Mouse (Mus musculus) cerebellum, adult 11 months (tissue): Measurements from ENCODE around the gene Gm10112.
A peak's percentile ranks its signal among the peaks of the same experiment; 100 is the strongest.

Source experiments
- DNase-seq: peaks from one replicate; pipeline ENCODE4 v3.0.0; 2022

Gm10112 gene

DNA sequence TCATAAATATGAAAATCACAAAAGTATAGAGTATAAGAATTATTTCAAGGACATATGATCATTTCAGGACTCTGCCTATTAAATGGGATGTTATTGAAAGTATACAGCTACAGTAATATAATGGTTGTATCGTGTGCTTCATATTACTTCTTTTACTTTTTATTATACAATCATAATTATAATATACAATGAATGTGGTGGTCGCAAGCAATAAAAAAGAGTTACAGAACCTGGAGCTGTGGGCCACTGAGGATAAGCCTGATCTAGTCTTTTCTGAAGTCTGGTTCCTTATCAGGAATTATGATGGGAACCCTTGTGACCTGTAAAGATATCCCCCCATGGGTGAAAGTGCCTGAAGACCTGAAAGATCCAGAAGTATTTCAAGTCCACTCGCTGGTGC is at the start of gene Gm10112:
Gm10112 (plus strand) TSS at position 301 of the 400 bp plus-strand sequence.
- no peak for DNase-seq

GRCm38 (mm10) chrX:111189574-111189973 is 21.4 kb downstream of the Gm10112 start:
- DNase-seq, result no peak

GRCm38 (mm10) chrX:111196376-111196775 is 28.2 kb downstream of the Gm10112 start:
- DNase-seq, result no peak

- DNase-seq, result peak; percentile 26
Observed at GRCm38 (mm10) chrX:111210225-111210624, 42.1 kb downstream of the Gm10112 start.
